Mouse (Mus musculus) testis, adult 2 months (tissue): ENCODE measurements around the gene Arhgdia.

Experiments used
- CTCF ChIP-seq: fragments of 200-500 bp; IDR thresholded peaks from 2 replicates; pipeline ENCODE4 v1.5.1; 2012; ENCODE audit warnings: low read depth, mild to moderate bottlenecking, inconsistent platforms, low read length, moderate library complexity; ENCODE audit not compliant: control insufficient read depth, insufficient read depth, insufficient replicate concordance
- POLR2A ChIP-seq: fragments of 200-500 bp; IDR thresholded peaks from 2 replicates; pipeline ENCODE4 v1.6.1; 2012; ENCODE audit warnings: low read depth, mild to moderate bottlenecking, inconsistent platforms, low read length, moderate library complexity; ENCODE audit not compliant: control insufficient read depth

GRCm38 (mm10) chr11:120549168-120549945 is 32.1 kb downstream of the Arhgdia start, which contains the start of gene Mcrip1:
- TF ChIP-seq CTCF (no peak), POLR2A (peak; percentile 72)
